Mouse (Mus musculus): ENCODE data around the gene Hlcs.

- TF ChIP-seq CTCF (IDR thresholded peaks at IDR 0.05; ENCODE audit: low read depth, low read length) (no peak), TAL1 (conservative IDR thresholded peaks at IDR 0.05; ENCODE audit: low read depth, low read length) (no peak), GATA1 (IDR thresholded peaks at IDR 0.05; ENCODE audit: borderline replicate concordance, low read length) (no peak), GATA2 (IDR thresholded peaks at IDR 0.05; ENCODE audit: borderline replicate concordance, low read depth, low read length) (no peak)
These were observed 228.4 kb downstream of the Hlcs start, which contains the start of gene Sim2 for GRCm38 (mm10) chr16:94084711-94085602.

All from G1E (cell line).